Mouse (Mus musculus) adrenal gland, postnatal 4 days (tissue): ENCODE results near the gene Fam206a. TPM values are rescaled to one million over a fixed set of nuclear protein-coding genes. Genes with fewer than 3 reads are reported as not detected.

Experiments used
- DNase-seq, 2 experiments: peaks; one replicate each; pipeline ENCODE4 v3.0.0; 2021 to 2022; ENCODE audit warnings: low spot score in 2 of 2, mixed read lengths in 2 of 2
- long read RNA-seq, 2 experiments: library from polyadenylated mRNA; stranded (forward); transcript quantifications; one replicate each; pipeline ENCODE4 v2.0.0; 2021
- total RNA-seq, 2 experiments: library from RNA; stranded (reverse); gene quantifications; 2 replicates each; pipeline ENCODE4 v1.2.3; 2021

The Fam206a gene
- total RNA-seq: 10 to 100 TPM; 15.1 to 16.1 TPM
- long read RNA-seq, experiment 1, full-length matches to known transcripts: 2 of 5 reads
- long read RNA-seq, experiment 1, partial matches to known transcripts: 3 of 5 reads
- long read RNA-seq, experiment 1, other reads (novel, unspliced or antisense): 0 of 5 reads
- long read RNA-seq, experiment 2, partial matches to known transcripts: 0 of 2 reads
- long read RNA-seq, experiment 2, other reads (novel, unspliced or antisense): 2 of 2 reads

DNA sequence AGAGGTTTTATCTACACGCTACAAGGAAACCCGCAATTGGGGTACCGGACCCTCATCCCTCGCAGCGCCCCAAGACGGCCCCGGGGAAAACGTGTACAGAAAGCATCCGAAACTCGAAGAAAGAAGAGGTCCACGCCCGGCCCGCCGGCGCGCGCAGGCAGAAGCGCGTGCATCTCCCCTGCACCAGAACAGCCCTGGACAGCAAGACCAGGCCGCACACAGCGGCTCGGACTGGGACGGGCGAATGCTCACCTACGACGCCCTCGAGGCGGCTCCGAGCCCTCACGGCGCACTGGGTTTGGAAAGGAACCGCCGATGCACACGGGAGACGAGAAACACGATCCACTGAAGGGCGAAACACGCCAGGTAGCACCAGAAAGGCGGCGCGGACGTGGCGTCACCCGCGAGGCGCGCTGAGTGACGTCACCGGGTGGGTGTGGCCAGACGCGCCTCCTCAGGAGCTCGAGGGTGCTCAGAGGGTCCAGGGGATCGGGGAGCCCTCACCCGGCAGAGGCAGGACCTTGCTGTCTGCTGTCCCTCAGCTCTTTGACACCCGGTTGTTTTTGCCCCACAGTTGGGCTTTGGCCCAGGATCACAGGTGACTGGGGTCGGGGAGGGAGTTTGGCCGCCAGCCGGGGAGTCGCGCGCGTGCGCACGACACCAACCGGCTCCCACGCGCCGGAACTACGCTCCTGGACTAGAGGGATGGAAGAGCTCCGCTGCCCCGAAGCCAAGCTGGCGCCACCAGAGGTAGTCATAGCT is at the start of gene Fam206a, which contains the start of gene Elp1:
Gene Fam206a, plus strand, starts transcription at position 439 of the 762 bp plus-strand sequence.
Gene Elp1, minus strand, starts transcription at position 425 of the 762 bp plus-strand sequence.
- DNase-seq: peak; percentile 90 to 92

DNA sequence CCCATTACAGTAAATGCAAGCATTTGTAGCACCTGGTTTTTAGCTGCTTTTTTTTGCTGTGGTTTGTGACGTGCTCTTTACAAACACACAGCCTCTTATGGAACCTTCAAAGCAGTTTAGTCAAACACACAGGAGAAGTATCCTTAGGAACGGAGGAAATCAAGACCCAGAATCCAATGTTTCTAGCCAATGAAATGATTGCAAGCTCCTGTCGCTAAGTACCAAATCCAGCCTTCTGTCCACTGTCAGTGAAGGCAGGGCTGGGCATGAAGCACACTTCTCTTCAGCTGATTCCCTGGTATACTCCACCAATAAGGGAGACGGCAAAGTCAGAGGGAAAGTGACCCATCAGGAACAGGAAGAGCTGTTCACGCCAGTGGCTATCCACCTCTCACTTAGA is 46.1 kb upstream of the Fam206a start:
- DNase-seq: no peak

DNA sequence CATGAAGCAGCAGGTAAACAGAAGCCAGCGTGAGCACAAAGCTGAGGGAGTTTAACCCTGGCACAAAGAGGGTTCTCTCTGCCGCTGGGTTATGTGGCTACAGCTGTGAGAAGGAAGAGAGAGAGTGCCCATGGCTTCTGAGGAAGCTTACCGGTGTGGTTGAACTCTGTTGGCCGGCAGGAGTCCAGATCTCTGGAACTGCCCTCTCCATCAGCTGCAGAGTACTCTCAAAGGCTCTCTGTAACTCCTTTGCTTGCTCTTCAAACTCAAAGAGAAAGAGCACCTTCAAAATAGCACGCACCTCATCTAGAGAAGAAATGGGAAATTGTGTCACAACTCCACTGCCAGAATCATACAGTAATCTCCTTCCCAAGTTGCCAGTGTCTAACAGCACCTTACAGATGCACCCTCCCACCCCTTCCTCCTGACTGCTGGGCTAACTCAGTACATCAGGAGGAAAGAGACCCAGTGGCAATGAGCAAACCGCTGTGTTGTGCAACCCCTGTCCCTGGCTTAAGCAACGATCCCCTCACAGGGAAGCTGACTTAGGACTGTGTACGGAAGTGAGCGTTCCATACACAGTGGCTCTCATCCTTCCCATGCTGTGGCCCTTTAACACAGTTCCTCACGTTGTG is 45.1 kb upstream of the Fam206a start:
- no peak for DNase-seq

DNA sequence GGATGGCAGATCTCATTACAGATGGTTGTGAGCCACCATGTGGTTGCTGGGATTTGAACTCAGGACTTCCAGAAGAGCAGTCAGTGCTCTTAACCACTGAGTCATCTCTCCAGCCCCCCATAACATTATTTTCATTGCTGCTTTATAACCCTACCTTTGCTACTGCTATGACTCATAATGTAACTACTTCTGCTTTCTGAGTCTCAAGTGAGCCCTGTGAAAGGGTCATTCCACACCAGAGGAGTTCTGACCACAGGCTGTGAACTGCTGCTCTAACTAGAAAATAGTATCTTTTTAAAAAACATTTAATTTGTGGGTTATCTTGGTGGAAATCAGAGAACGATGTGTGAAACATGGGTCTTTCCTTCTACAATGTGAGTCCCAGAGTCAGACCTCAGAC is 44.5 kb upstream of the Fam206a start:
- no peak for DNase-seq

DNA sequence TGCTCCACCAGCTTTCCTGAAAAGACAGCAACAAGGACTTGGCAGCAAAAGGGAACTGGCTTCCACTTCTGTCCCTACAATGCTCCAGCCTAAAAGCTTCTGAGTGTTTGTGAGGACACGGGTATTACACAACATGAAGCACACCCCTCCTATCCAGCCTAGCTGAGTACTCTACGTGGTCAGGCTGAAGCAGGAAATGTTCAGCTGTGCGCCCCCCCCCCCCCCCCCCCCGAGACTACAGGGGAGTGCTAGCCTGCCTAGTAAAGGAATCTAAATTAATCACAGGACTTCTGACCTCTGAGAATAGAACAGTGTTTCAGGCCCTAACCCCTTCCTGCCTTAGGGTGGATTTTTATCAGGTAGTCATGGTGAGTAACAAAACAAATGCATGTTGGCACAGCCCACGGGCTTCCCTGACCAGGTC is 34.3 kb upstream of the Fam206a start:
- DNase-seq: no peak

DNA sequence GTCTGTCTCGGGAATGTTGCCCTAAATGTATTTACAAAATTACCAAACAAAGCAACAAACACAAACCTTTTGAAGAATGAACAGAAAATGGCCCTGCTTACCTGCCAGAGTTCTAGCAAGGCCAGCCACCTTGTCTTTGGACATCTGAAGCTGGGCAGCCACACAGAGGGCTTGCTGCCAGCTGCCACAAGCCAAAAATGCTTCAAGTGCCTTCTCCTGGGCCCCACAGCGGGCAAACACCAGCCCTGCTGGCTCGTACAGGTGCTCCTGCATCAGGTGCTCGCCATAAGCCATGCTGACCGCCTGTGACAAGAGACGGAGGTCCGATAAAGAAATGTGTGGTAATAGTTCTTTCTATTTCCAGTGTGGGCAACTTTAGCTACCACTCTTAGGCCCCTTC is 33.2 kb upstream of the Fam206a start:
- no peak for DNase-seq

DNA sequence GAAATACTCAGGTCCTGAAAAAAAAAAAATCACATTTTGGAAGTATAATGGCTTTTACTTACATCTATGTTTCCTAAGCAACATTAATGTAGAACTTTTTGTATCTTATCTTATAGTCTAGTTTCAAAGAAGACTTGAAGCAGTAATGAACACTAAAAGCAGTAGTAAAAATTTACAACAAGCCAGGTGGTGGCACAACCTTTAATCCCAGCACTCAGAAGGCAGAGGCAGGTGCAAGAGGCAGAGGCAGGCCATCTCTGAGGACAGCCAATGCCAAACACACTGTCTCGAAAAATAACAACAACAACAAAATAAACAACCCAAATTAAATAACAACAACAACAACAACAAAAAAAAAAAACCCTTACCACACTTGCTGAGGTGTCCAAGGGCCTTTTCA is 31.1 kb upstream of the Fam206a start:
- no peak for DNase-seq

DNA sequence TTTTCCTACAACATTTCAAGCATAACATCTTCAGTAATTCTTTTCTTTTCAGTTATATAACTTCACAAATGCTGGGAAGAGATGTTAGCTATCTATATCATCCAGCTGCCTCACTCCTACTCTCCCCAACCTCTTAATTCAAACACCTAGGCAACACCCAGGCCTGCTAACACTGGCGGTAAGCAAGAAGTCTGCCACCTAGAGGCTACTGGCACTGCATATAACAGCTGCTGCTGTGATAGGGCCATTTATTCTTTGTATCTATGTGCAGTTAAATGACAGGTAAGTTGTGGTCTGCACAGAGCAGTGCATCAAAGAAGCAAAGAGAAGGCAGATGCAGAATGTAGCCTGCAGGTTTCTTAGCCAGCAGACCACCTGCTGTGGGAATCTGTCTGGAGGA is 10.8 kb upstream of the Fam206a start:
- no peak for DNase-seq

DNA sequence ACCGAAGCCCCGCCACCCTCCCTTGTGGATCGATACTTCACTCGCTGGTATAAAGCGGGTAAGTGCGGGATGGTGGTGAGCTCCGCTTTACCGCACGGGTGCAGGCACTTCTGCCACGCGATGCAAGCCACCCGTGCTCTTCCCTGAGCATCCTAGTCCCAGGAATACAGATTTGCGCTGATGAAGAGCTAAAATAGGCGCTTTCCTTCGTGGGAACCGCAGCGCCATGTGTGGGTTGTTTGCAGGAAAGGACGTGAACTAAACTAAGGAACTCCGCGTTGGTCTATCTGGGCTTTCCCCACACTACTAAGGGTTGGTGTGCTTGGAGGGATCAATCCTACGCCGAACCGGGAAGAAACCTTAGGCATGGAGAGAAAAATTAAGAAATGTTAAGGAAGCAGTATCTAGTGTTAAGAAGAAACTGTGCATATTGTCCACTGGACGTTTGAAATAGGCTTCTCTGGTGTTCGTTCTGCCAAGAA is 565 bp downstream of the Fam206a start:
- DNase-seq: no peak

DNA sequence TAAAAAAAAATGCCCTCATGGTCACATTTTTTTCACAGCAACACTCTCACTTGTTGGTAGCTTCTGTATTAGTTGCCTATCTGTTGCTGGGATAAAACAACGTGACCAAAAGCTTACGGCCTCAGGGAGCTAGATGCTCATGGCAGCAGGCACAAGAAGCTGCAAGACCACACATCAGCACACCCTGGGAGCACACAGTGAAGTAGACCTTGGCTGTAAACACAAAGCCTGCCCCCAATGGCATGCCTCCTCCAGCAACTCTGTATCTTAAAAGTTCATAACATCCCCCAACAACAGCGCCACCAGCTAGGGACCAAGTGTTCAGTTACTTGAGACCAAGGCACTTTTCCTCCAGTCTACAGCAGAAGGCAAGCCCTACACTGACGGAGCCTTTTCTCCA is 6.9 kb downstream of the Fam206a start:
- no peak for DNase-seq

DNA sequence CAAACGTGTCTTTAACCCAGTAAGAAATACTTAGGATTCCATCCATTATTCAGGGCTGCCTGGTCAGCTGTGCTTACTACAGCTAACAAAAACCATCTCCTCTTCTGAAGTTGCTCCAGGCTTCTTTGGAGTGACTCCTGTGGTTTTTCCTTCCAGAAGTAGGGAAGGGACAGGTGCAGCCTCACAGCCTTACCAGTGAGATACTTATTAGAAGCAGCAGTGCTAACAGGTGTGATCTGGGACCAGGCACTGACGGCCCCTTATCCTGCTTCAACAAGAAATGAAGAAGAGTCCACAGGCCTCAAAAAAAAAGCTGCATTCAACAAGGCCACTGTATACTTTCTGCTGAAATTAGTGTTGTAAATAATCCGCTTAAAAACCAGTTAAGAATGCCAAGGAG is 9.5 kb downstream of the Fam206a start:
- DNase-seq: no peak

DNA sequence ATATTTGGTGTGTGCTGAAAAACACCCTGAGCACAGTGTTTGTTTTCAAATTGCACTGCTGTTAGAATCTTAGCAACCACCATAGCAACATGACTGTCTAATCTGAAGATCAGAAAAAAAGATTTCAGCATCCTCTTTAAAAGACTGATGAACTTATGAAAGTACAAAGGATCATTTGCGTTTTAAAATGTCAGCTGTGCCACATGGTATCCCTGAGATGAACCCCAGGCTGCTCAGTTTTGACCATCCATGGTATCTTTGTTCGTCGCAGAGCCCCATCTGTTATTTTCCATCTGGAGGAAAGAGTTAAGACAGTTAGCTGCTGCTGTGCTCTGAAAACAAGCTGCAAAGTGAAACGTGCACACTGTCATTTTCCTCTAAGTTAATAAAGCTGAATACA is 10.0 kb downstream of the Fam206a start:
- DNase-seq: no peak

DNA sequence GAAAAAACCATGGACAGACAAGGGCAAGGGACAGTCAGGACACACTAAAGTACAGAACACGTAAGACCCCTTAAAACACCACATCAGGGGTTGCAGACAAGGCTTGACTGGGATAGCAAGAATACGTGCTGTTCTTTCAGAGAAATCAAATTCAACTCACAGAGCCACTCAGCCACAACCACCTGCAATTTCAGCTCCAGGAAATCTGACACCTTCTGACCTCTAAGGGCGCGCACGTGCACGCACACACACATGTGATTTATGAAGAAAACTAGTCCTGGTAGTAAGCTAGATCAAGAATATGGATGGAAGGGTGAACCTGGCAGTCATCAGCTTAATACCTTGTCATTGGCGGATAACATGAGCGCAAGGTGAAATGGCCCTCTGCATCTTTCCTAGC is 13.0 kb downstream of the Fam206a start:
- DNase-seq: no peak

DNA sequence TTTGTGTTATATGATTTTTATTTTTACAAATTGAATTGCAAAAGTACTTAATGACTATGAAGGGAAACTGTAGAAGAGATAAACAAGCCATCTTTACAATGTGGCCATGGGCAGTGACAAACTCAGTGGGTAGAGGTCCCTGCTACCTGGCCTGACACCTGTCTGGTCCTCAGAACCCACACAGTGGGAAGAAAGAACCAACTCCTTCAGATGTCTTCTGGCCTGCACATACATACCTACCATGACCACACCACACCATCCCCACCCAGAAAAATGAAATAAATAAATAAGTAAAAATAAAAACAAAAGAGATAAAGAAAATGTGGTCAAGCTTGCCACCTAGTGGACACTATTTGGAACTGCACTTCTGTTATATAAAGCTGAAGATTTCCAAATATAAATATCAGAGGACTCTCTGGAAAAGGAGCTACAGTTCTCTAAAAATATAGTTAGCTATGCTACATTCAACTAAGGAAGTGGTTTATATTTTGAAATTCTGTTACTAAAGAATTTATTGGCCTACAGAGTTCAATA is 17.9 kb downstream of the Fam206a start:
- DNase-seq: no peak

DNA sequence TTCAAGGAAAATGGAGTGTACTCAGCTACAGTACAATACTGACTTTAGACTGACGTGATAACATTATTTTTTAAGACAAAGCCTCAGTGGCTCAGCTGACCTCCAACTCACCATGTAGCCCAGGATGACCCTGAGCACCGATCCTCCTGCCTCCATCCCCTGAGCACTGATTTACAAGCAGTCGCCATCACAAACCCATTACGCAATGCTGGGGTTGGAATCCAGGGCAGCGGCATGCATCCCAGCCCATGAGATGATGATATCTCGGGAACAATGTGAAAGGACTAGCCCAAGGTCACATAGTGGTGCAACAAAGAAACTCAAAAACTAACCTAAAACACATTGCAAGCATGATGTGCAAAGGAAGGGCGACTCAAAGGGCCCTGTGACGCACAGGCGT is 22.1 kb downstream of the Fam206a start:
- DNase-seq: no peak

DNA sequence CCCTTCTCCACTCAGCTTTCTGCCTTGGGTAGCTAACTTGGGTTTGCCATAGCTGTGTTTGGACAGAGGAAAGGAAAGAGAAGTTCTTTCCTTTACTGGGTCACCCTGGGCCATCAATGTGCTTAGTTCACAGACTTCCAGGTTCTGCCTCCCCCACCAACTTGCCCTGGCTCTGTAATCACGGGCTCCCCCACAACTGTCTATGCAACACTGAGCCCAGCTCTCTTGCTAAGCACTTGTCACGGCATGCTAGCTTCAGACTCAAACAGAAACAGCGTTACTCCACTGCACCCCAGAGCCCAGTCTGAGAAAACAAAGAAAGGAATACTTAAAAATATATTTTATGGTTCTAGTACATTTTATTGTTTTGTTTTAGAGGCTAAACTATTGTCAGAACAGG is 26.8 kb downstream of the Fam206a start:
- DNase-seq: no peak

DNA sequence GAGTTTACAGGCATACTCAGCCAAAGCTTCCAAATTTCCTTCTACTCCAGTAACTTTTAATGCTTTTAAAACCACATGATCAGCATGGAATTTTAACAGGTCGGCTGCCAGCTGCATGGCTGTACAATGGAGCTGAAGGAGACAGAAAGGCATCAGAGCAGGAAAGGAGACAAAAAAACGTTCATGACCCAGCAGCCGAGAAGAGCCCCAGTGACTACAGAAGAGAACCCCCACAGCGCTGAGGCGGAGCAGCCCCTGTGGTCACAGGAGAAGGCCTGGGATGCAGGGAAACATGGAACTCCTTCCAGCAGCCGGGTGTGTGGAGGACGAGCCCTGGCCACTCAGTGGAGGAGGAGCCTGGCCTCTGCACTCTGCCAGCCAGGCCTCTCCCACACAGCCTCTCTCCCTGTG is 27.4 kb downstream of the Fam206a start:
- no peak for DNase-seq

DNA sequence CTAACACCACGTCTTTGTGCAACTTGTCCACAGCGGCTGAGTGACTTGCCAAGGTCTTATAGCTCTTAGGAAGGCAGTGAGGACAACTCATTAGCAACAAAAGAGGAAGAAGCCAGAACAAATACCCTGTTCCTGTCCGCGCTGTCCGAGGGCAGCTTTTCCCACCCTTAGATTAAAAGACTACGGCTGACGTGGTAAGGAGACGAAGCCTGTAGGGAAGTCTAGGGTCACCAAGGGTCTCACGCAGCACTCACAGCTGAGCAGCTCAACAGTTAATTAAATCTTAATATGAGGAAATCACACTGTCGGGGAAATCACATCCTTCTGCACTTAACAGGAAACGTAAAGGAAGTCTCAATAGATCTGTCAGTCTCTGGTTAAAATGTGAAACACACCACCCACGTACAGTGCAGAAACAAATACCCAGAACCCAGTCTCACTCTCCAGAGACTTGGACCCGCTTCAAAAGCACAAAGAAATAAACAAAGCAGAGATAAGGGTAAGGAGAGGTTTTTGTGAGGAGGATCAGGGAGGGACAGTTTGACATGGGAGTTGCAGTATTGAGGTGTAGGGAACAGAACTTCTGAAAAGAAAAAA is 29.0 kb downstream of the Fam206a start:
- no peak for DNase-seq

DNA sequence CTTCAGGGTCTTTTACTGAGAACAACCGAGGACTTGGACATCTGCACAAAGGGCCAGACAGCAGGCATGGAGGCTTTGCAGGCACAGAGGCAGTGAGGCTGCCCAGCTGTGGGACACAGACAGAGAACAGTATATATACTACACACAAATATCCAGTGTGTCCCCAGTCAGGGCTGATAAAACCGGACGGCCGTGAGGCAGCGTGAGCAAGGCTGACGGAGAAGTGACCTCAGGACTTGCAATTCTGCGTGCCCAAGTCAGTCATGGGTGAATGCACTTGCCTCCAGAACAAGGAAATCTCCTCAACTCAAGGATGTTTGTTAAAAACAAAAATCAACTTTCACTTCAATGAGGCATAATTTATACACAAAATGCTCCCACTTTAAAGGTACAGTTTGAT is 29.9 kb downstream of the Fam206a start:
- DNase-seq: no peak

DNA sequence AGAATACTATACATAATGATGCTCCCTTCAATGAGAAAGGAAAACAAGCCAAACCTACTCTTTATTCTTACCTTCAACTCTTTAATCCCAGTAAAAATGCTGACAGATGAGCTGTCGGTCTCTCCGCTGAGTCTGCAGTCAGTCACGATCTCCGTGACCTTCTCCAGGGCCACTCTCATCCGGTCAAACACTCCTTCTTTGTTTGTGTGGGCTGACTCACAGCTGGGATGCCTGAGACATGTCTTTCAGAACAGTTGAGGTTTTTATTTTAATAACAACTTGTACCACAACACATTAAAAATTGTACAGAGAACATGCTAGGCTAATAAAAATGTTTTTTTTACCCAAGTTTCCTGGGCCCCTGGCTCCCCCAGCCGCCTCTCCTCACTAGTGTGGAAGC is 35.5 kb downstream of the Fam206a start:
- no peak for DNase-seq

DNA sequence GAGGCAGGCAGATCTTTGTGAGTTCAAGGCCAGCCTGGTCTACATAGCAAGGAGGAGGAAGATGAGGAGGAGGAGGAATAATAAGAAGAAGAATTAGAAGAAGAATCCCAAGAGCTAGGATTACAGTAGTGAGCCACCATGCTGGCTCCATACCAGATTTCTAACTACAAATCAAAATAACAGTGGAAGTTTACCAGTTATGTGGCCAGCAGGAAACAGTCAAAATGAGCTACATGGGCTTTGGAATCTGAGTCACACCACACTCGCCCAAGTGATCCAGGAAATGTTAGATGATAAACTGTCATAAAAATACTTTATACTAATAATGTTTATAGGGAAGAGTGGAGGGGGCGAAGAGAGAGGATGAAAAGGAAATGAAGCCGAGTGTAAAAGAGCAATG is 38.2 kb downstream of the Fam206a start:
- DNase-seq: no peak

DNA sequence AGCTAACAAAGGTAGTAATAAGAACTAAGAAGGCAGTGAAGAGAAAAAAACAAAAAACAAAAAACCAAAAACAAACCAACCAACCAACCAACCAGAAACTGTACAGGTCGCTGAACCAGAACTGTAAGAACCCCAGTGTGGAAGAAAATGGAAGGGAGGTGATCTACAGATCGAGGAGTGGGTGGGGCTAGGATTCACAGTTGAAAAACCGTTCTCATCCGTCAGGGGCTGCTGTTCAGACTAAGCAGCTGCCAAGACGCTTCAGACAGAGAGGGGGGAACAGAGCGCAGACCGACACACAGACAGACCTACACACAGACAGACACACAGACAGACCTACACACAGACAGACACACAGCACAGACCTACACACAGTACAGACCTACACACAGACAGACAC is 40.4 kb downstream of the Fam206a start:
- no peak for DNase-seq
